Mouse (Mus musculus): Measurements from ENCODE around the gene Rgs7. TPM values are rescaled to one million over a fixed set of nuclear protein-coding genes. Genes with fewer than 3 reads are reported as not detected.

Gene Rgs7
- polyA plus RNA-seq, 1 experiment: 52.0 TPM

DNA sequence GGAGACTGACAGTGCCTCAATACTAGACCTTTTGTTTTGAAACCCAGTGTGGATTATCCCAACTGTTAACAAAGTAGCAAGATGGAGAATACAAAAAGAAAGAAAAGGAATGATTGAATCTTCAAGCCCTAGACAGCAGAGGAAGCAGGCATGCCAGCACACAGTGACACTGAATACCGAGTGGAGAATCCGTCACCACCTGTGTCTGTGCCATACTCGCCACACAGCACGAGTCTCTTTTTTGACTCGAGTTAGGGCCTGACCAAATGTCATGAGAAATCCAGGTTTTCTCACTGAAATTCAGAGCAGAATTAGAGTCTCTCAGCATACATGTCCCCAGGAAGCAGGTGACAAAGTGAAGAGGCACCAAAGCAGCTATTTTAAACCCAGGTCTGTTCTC lies 250.2 kb downstream of the Rgs7 start:
- peak; percentile 33 to 61 for DNase-seq
- Histone ChIP-seq H3K4me3 (replicated peaks; ENCODE audit: insufficient read depth, low read depth, low read length) (no peak overlapping the region), H3K27me3 (ENCODE audit: control insufficient read depth, insufficient read depth, low read length) (no peaks in the 10 kb centered on the region), H3K27ac (ENCODE audit: insufficient read depth, low read length) (no peak overlapping the region), H3K4me1 (ENCODE audit: control insufficient read depth, insufficient read depth, low read length) (peaks cover 9% of the 10 kb centered on the region; the same call in 1 of the 2 replicates)
- 3% methylated on average over 5 of the region's 5 CpGs for WGBS
- TF ChIP-seq POLR2A (IDR thresholded peaks at IDR 0.05; ENCODE audit: borderline replicate concordance, insufficient read depth, low read length) (no peak), CTCF (IDR thresholded peaks at IDR 0.05; ENCODE audit: borderline replicate concordance, insufficient read depth, low read depth, low read length) (no peak)

DNA sequence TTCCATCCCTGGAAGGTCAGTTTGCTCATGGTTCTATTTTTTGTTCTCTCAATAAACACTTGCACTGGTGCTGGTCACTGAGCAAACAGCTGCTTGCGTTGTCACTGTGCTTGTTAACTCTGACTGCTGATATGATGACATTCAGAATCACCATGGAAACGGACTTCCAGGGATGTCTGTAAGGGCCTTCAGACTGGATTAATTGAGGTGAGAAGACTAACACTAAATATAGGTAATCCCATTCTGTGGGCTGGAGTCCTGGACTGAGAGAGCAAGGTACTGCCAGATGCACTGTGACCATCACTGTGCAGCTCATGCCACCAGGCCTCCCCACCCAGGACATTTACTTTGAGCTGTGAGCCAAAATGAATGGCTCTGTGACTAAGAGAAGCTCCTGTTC lies 252.2 kb downstream of the Rgs7 start:
- no peaks in the 10 kb centered on the region for H3K27me3 ChIP-seq (ENCODE audit: control insufficient read depth, insufficient read depth, low read length)
- peaks cover 9% of the 10 kb centered on the region; the same call in 1 of the 2 replicates for H3K4me1 ChIP-seq (ENCODE audit: control insufficient read depth, insufficient read depth, low read length)
- WGBS: 75% methylated on average over 2 of the region's 2 CpGs
- no peak overlapping the region for H3K27ac ChIP-seq (ENCODE audit: insufficient read depth, low read length)
- no peak for TF ChIP-seq CTCF (IDR thresholded peaks at IDR 0.05; ENCODE audit: borderline replicate concordance, insufficient read depth, low read depth, low read length)
- TF ChIP-seq POLR2A (IDR thresholded peaks at IDR 0.05; ENCODE audit: borderline replicate concordance, insufficient read depth, low read length): no peak
- no peak for DNase-seq
- no peak overlapping the region for H3K4me3 ChIP-seq (replicated peaks; ENCODE audit: insufficient read depth, low read depth, low read length)

DNA sequence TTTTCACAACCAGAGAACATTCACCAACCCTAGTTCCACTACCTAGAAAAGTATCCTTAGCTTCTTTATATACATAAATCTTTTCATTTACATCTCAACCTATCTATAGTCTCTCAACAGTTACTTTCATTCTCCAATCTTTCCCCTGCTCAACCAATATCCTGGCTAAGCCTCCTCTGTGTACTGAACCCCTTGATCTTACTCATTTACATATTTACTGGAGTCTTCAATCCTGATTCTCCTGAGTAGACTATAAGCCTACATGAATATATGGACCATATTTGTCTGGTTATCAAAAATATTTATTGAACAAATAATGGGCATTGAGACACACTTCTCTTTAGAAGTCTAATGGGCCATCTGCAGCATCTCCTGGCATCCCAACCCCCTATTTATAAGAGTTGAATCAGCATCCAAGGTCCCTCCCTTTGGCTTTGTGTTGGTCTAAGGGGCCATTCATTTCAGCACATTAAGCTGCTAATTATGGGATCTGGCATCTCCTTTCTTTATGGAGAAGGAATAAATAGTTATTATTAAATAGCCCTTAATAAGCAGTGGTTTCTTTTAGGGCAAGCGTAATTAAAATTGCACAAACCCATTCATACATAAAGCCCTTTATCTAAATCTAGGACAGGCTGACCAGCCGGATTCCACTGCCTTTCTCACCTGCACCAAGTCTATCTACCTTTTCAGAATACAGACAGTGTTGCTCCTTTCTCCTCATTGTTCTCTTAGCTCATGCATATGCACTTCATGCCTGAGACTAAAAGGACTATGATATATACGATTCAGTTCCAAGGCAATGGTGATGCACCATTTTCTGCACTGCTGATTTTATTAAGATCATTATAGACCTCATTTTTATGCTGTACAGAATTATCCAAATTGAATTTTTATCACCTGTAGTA lies 270.5 kb downstream of the Rgs7 start:
- Histone ChIP-seq H3K4me3 (replicated peaks; ENCODE audit: insufficient read depth, low read depth, low read length) (no peak overlapping the region), H3K4me1 (ENCODE audit: control insufficient read depth, insufficient read depth, low read length) (no peaks in the 10 kb centered on the region), H3K27me3 (ENCODE audit: control insufficient read depth, insufficient read depth, low read length) (no peaks in the 10 kb centered on the region), H3K27ac (ENCODE audit: insufficient read depth, low read length) (no peak overlapping the region)
- WGBS: 89% methylated on average over 3 of the region's 3 CpGs
- no peak for DNase-seq
- TF ChIP-seq POLR2A (IDR thresholded peaks at IDR 0.05; ENCODE audit: borderline replicate concordance, insufficient read depth, low read length) (no peak), CTCF (IDR thresholded peaks at IDR 0.05; ENCODE audit: borderline replicate concordance, insufficient read depth, low read depth, low read length) (no peak)

DNA sequence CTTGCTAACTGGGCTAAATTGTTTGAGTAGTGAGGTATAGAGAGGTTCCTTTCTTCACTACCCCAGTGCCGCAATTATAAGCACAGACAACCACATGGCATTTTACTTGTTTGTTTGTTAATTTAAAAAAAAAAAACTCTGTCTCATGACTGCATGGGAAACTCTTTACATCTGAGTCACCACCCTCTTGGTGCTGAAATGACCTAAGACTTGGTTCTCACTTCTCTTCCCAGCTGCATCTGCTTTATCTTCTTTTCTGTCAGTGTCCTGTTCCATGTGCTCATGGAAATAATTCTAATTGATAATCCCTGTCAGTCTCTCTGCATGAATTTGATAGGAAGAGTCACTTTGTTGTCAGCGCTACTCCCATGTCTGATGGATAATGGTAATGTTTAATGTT lies 272.7 kb downstream of the Rgs7 start:
- TF ChIP-seq CTCF (IDR thresholded peaks at IDR 0.05; ENCODE audit: borderline replicate concordance, insufficient read depth, low read depth, low read length): no peak
- no peak for TF ChIP-seq POLR2A (IDR thresholded peaks at IDR 0.05; ENCODE audit: borderline replicate concordance, insufficient read depth, low read length)
- DNase-seq: no peak
- WGBS: 98% methylated on average over 2 of the region's 2 CpGs
- Histone ChIP-seq H3K27me3 (ENCODE audit: control insufficient read depth, insufficient read depth, low read length) (no peaks in the 10 kb centered on the region), H3K4me1 (ENCODE audit: control insufficient read depth, insufficient read depth, low read length) (no peaks in the 10 kb centered on the region), H3K4me3 (replicated peaks; ENCODE audit: insufficient read depth, low read depth, low read length) (no peak overlapping the region), H3K27ac (ENCODE audit: insufficient read depth, low read length) (no peak overlapping the region)

DNA sequence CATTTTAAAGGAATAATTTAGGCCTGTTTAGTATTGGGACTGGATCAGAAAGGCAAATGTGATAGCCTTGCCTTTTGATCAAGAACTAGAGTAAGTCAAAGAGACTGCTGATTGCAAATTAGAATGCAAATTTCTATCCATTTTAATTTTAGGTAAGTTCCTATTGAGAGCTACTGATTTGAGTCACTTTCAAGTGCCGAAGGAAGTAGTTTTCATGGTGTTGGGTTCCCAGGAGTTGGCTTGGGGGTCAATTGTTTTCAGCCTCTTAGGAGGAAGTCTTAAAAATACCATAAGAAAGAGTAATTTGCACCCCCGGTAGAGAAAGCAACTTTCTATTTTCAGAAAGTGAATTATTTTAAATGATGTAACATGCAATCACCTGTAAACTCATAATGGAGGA lies 285.3 kb downstream of the Rgs7 start:
- no peak overlapping the region for H3K4me3 ChIP-seq (replicated peaks; ENCODE audit: insufficient read depth, low read depth, low read length)
- H3K27me3 ChIP-seq (ENCODE audit: control insufficient read depth, insufficient read depth, low read length): no peaks in the 10 kb centered on the region
- no peak for DNase-seq
- WGBS: 92% methylated on average over 2 of the region's 2 CpGs
- TF ChIP-seq POLR2A (IDR thresholded peaks at IDR 0.05; ENCODE audit: borderline replicate concordance, insufficient read depth, low read length): no peak
- TF ChIP-seq CTCF (IDR thresholded peaks at IDR 0.05; ENCODE audit: borderline replicate concordance, insufficient read depth, low read depth, low read length): no peak
- no peak overlapping the region for H3K27ac ChIP-seq (ENCODE audit: insufficient read depth, low read length)
- H3K4me1 ChIP-seq (ENCODE audit: control insufficient read depth, insufficient read depth, low read length): peaks cover 9% of the 10 kb centered on the region; the same call in 1 of the 2 replicates

DNA sequence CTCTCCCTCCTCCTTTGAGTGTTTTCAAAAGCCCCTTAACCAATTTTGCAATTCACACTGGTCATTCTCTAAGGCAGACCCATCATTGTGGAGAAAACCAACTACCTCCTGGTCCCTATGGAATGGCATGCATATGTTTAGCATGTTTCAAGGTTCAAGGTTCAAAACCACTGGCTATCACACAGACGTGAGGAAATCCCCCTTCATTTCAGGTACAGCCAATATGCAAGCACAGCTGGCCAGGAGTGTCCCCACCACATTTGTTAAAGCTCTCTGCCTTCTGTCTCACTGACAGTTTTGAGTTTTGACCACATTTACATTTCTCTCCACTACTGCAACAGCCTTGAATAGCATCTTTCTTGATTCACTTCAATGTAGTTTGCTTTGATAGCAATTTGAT lies 286.7 kb downstream of the Rgs7 start:
- TF ChIP-seq POLR2A (IDR thresholded peaks at IDR 0.05; ENCODE audit: borderline replicate concordance, insufficient read depth, low read length): no peak
- TF ChIP-seq CTCF (IDR thresholded peaks at IDR 0.05; ENCODE audit: borderline replicate concordance, insufficient read depth, low read depth, low read length): no peak
- Histone ChIP-seq H3K27ac (ENCODE audit: insufficient read depth, low read length) (no peak overlapping the region), H3K27me3 (ENCODE audit: control insufficient read depth, insufficient read depth, low read length) (no peaks in the 10 kb centered on the region), H3K4me1 (ENCODE audit: control insufficient read depth, insufficient read depth, low read length) (peaks cover 11% of the 10 kb centered on the region; the same call in 1 of the 2 replicates), H3K4me3 (replicated peaks; ENCODE audit: insufficient read depth, low read depth, low read length) (no peak overlapping the region)
- 79% methylated on average over 1 of the region's 1 CpGs for WGBS
- DNase-seq: no peak

DNA sequence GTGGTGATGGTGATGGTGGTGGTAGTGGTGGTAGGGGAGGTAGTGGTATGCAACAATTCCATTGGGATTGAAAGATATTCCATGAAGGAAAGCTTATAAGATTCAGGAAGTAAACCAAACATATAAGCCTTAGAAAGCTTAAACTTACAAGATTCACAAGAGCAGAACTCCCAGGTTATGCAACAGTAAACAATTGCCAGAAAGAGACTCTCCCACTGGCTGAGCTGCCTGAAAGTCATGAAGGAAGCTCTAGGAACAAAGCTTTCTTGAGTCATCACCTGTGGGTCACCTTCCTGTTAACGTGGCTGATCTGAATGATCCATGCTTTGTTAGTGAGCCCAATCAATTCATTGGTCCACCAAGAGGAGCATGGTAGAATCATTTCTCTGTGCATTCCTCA lies 288.8 kb downstream of the Rgs7 start:
- Histone ChIP-seq H3K4me1 (ENCODE audit: control insufficient read depth, insufficient read depth, low read length) (peaks cover 14% of the 10 kb centered on the region; the same call in 1 of the 2 replicates), H3K4me3 (replicated peaks; ENCODE audit: insufficient read depth, low read depth, low read length) (no peak overlapping the region), H3K27me3 (ENCODE audit: control insufficient read depth, insufficient read depth, low read length) (no peaks in the 10 kb centered on the region), H3K27ac (ENCODE audit: insufficient read depth, low read length) (no peak overlapping the region; the same call in 1 of the 2 replicates)
- TF ChIP-seq CTCF (IDR thresholded peaks at IDR 0.05; ENCODE audit: borderline replicate concordance, insufficient read depth, low read depth, low read length) (no peak), POLR2A (IDR thresholded peaks at IDR 0.05; ENCODE audit: borderline replicate concordance, insufficient read depth, low read length) (no peak)
- DNase-seq: no peak
- WGBS: 77% methylated on average over 1 of the region's 1 CpGs

DNA sequence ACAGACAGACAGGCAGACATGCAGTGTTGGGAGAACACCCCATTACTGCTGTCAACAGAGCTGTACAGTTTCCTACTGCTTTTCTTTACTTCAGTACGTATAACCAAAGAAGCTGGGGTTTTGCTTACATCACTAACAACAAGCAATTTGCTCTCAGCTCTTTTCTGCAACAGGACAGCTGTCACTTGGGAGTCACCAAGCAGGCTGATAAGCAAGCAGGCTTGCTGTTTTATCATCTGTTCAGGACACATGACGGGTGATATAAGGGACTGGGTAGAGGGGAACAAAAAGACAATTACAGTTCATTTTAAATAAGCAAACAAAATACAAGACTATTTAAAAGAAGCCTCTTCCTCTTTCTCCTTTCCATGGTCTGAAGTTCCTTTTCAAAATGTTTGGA lies 289.4 kb downstream of the Rgs7 start:
- Histone ChIP-seq H3K4me1 (ENCODE audit: control insufficient read depth, insufficient read depth, low read length) (peaks cover 17% of the 10 kb centered on the region; the same call in 1 of the 2 replicates), H3K27ac (ENCODE audit: insufficient read depth, low read length) (no peak overlapping the region), H3K27me3 (ENCODE audit: control insufficient read depth, insufficient read depth, low read length) (no peaks in the 10 kb centered on the region), H3K4me3 (replicated peaks; ENCODE audit: insufficient read depth, low read depth, low read length) (no peak overlapping the region)
- 35% methylated on average over 2 of the region's 2 CpGs for WGBS
- TF ChIP-seq POLR2A (IDR thresholded peaks at IDR 0.05; ENCODE audit: borderline replicate concordance, insufficient read depth, low read length) (no peak), CTCF (IDR thresholded peaks at IDR 0.05; ENCODE audit: borderline replicate concordance, insufficient read depth, low read depth, low read length) (no peak)
- no peak for DNase-seq

Data from cerebellum, adult 2 months (tissue).